Mouse (Mus musculus): ENCODE data around the gene Vamp4.
"Not testable (repeated sequence)": the region's sequence is repeated elsewhere in the genome, so short reads cannot be mapped to it uniquely, and the experiment has no call there.

The Vamp4 gene

GRCm38 (mm10) chr1:162590415-162590997, 20.2 kb downstream of the Vamp4 start:
- DNase-seq = no peak

- DNase-seq = no peak
These were observed 27.2 kb downstream of the Vamp4 start for GRCm38 (mm10) chr1:162597379-162598102.

- DNase-seq = no peak
These were observed 29.3 kb downstream of the Vamp4 start for GRCm38 (mm10) chr1:162599617-162600016.

GRCm38 (mm10) chr1:162601288-162601687, 31.0 kb downstream of the Vamp4 start:
- no peak for DNase-seq

- DNase-seq = no peak
These were observed 37.8 kb downstream of the Vamp4 start for GRCm38 (mm10) chr1:162608127-162608526.

GRCm38 (mm10) chr1:162609633-162610250, 39.4 kb downstream of the Vamp4 start:
- no peak for DNase-seq

- no peak for DNase-seq
These were observed 40.9 kb downstream of the Vamp4 start for GRCm38 (mm10) chr1:162611191-162611590.

- no peak for DNase-seq
These were observed 45.2 kb downstream of the Vamp4 start for GRCm38 (mm10) chr1:162615511-162615910.

- no peak for DNase-seq
These were observed 50.2 kb downstream of the Vamp4 start for GRCm38 (mm10) chr1:162620487-162620886.

GRCm38 (mm10) chr1:162623895-162624294, 53.6 kb downstream of the Vamp4 start:
- DNase-seq = no peak

GRCm38 (mm10) chr1:162625229-162625628, 54.9 kb downstream of the Vamp4 start:
- no peak for DNase-seq

GRCm38 (mm10) chr1:162627821-162628220, 57.5 kb downstream of the Vamp4 start:
- not testable (repeated sequence) for DNase-seq

- not testable (repeated sequence) for DNase-seq
These were observed 58.0 kb downstream of the Vamp4 start for GRCm38 (mm10) chr1:162628326-162628725.

GRCm38 (mm10) chr1:162635291-162635931, 65.1 kb downstream of the Vamp4 start:
- DNase-seq = peak; percentile 69

GRCm38 (mm10) chr1:162636516-162636915, 66.2 kb downstream of the Vamp4 start:
- DNase-seq = no peak

GRCm38 (mm10) chr1:162638535-162638934, 68.2 kb downstream of the Vamp4 start:
- DNase-seq = no peak

- no peak for DNase-seq
These were observed 68.9 kb downstream of the Vamp4 start, which contains the start of gene Myoc for GRCm38 (mm10) chr1:162639051-162639750. Myoc (plus strand) TSS chr1:162639155.

GRCm38 (mm10) chr1:162639861-162640260, 69.5 kb downstream of the Vamp4 start:
- DNase-seq = no peak

GRCm38 (mm10) chr1:162642591-162642990, 72.3 kb downstream of the Vamp4 start:
- DNase-seq = no peak

- DNase-seq = peak; percentile 87
These were observed 73.4 kb downstream of the Vamp4 start for GRCm38 (mm10) chr1:162643752-162644151.

GRCm38 (mm10) chr1:162646083-162646686, 75.9 kb downstream of the Vamp4 start:
- DNase-seq = peak; percentile 43

GRCm38 (mm10) chr1:162648416-162648815, 78.1 kb downstream of the Vamp4 start:
- no peak for DNase-seq

All from cerebellum, adult 9-10 months (tissue).